Mouse (Mus musculus) spleen, adult 2 months (tissue): ENCODE data around the gene Oit3.

Experiments used
- CTCF ChIP-seq: fragments of 200-500 bp; IDR thresholded peaks from 2 replicates; pipeline ENCODE4 v1.5.1; 2011; ENCODE audit warnings: mild to moderate bottlenecking, inconsistent platforms; ENCODE audit not compliant: insufficient read depth, insufficient read length, insufficient replicate concordance; ENCODE audit errors: extremely low read depth
- POLR2A ChIP-seq: fragments of 200-500 bp; IDR thresholded peaks from 2 replicates; pipeline ENCODE4 v1.6.1; 2011; ENCODE audit warnings: low read depth, low read length, inconsistent platforms

DNA sequence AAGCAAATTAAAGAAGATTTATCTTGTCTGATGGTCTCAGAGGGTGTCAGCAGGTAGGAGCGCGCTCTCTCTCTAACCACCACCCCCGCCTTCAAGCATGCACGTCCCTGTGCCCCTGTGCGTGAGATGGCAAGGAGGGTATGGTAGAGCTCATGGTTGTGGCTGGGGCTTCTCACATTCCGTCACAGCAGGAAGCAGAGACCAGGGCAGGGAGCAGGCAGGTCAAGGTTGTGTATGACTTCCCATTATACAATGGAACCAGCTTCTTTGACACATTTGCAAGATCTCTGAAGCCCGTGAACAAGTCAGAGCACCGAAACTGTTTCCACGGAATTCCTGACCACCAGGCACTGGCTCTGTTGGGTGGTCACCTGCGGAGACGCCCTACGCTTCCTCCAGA lies 31.3 kb downstream of the Oit3 start:
- no peak for TF ChIP-seq CTCF
- no peak for TF ChIP-seq POLR2A
